Comparison of ENCODE assay signal across 24 mouse cellular contexts in the genomic region with DNA sequence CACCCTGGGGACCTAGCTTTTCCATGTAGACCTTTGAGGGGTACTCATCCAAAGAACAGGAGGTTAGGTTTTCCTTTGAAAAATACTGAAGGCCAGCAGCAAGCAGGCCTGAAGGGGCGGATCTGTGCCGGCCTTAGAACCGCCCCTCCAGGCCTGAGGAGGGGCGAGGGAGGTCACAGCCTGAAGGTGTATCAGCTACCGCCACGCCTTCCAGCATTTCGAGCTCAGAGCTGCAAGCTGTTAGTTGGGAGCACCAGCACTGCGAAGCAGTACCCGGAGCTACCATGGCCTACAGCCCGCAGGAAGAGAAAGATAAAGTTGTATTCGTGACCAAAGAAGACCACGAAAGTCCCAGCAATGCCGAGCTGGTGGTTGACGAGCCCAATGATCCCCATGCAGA. TPM values are rescaled to one million over a fixed set of nuclear protein-coding genes. Genes with fewer than 3 reads are reported as not detected.
"Had no signal": no experiment of that assay in that cellular context is flagged by ENCODE, and none has a peak within 500 bp of the region (broad histone marks: within the 10 kb centered on the region; RNA-seq: fewer than 3 reads in every experiment).

A gene (plus strand): TSS at position 216 of the 400 bp plus-strand sequence.

- H3K4me2 ChIP-seq: limb, embryonic 12.5 days; limb, embryonic 15.5 days; liver, embryonic 12.5 days; liver, embryonic 15.5 days; midbrain, embryonic 12.5 days; midbrain, embryonic 15.5 days; neural tube, embryonic 12.5 days; neural tube, embryonic 15.5 days; stomach, embryonic 15.5 days had no signal

- H3K27me3 ChIP-seq: liver, embryonic 15.5 days; neural tube, embryonic 12.5 days; neural tube, embryonic 15.5 days; stomach, embryonic 15.5 days had no signal

- H3K36me3 ChIP-seq: limb, embryonic 12.5 days; limb, embryonic 15.5 days; liver, embryonic 12.5 days; liver, embryonic 15.5 days; midbrain, embryonic 12.5 days; midbrain, embryonic 15.5 days; neural tube, embryonic 12.5 days; neural tube, embryonic 15.5 days; stomach, embryonic 15.5 days had no signal

- ATAC-seq: liver, embryonic 12.5 days; midbrain, embryonic 15.5 days had no signal

- H3K9ac ChIP-seq: limb, embryonic 12.5 days; limb, embryonic 15.5 days; liver, embryonic 12.5 days; liver, embryonic 15.5 days; midbrain, embryonic 12.5 days; midbrain, embryonic 15.5 days; neural tube, embryonic 12.5 days; neural tube, embryonic 15.5 days; stomach, embryonic 15.5 days had no signal

- H3K27ac ChIP-seq: kidney, postnatal 0 days; left cerebral cortex, adult 2 months; limb, embryonic 12.5 days; limb, embryonic 15.5 days; liver, embryonic 12.5 days; liver, embryonic 15.5 days; macrophage; midbrain, embryonic 12.5 days; midbrain, embryonic 15.5 days; neural tube, embryonic 12.5 days; neural tube, embryonic 15.5 days; stomach, embryonic 15.5 days had no signal

- H3K4me3 ChIP-seq: left cerebral cortex, adult 2 months; limb, embryonic 12.5 days; limb, embryonic 15.5 days; liver, embryonic 12.5 days; liver, embryonic 15.5 days; midbrain, embryonic 12.5 days; midbrain, embryonic 15.5 days; neural tube, embryonic 12.5 days; neural tube, embryonic 15.5 days; stomach, embryonic 15.5 days had no signal

- H3K9me3 ChIP-seq: limb, embryonic 12.5 days; limb, embryonic 15.5 days; liver, embryonic 12.5 days; liver, embryonic 15.5 days; midbrain, embryonic 12.5 days; midbrain, embryonic 15.5 days; neural tube, embryonic 12.5 days; neural tube, embryonic 15.5 days; stomach, embryonic 15.5 days had no signal

- H3K4me1 ChIP-seq: limb, embryonic 12.5 days; limb, embryonic 15.5 days; liver, embryonic 12.5 days; liver, embryonic 15.5 days; midbrain, embryonic 12.5 days; midbrain, embryonic 15.5 days; neural tube, embryonic 12.5 days; neural tube, embryonic 15.5 days; stomach, embryonic 15.5 days had no signal

- DNase-seq: kidney, adult 18-20 months; kidney, adult 9 months; kidney, postnatal 25 days; layer of hippocampus, postnatal 36 days; left cerebral cortex, postnatal 4 days; lung, adult 2 months; right cerebral cortex, adult 18-20 months; right cerebral cortex, postnatal 14 days; right cerebral cortex, postnatal 4 days; thymus, adult 18-20 months; thymus, postnatal 4 days had no signal

RNA-seq across cellular contexts. Expression of the gene that starts here (rescaled TPM):
- polyA plus RNA-seq: limb, embryonic 12.5 days; lung, embryonic 16.5 days; macrophage; midbrain, embryonic 12.5 days; midbrain, embryonic 15.5 days; neural tube, embryonic 12.5 days; neural tube, embryonic 15.5 days had no signal
